Mouse (Mus musculus) right cerebral cortex, adult 2 months (tissue): ENCODE data around the gene Slc45a3.

Source experiments
- DNase-seq, 2 experiments: peaks; one replicate each; pipeline ENCODE4 v3.0.0; 2021 to 2022; ENCODE audit warnings: low spot score in 2 of 2

The Slc45a3 gene

GRCm38 (mm10) chr1:131962606-131963084 lies at the start of gene Slc45a3:
Gene Slc45a3, plus strand, starts transcription at chr1:131962967.
- no peak for DNase-seq

GRCm38 (mm10) chr1:131917634-131918033 lies 45.1 kb upstream of the Slc45a3 start:
- DNase-seq, result no peak

- DNase-seq, result no peak
Observed at GRCm38 (mm10) chr1:131919052-131919451, 43.7 kb upstream of the Slc45a3 start.

- DNase-seq, result no peak
Observed at GRCm38 (mm10) chr1:131922100-131922499, 40.7 kb upstream of the Slc45a3 start.

- no peak for DNase-seq
Observed at GRCm38 (mm10) chr1:131933471-131933870, 29.3 kb upstream of the Slc45a3 start.

GRCm38 (mm10) chr1:131937659-131938305 lies 25.0 kb upstream of the Slc45a3 start:
- DNase-seq, result peak; percentile 82 to 83

- no peak for DNase-seq
Observed at GRCm38 (mm10) chr1:131938811-131939210, 24.0 kb upstream of the Slc45a3 start.

- DNase-seq, result no peak
Observed at GRCm38 (mm10) chr1:131940711-131941244, 22.0 kb upstream of the Slc45a3 start.

GRCm38 (mm10) chr1:131941501-131941900 lies 21.3 kb upstream of the Slc45a3 start:
- DNase-seq, result no peak

GRCm38 (mm10) chr1:131942621-131943590 lies 19.9 kb upstream of the Slc45a3 start:
- DNase-seq, result no peak

GRCm38 (mm10) chr1:131945674-131946440 lies 16.9 kb upstream of the Slc45a3 start:
- no peak for DNase-seq

- no peak for DNase-seq
Observed at GRCm38 (mm10) chr1:131946462-131947215, 16.1 kb upstream of the Slc45a3 start.

GRCm38 (mm10) chr1:131947997-131948525 lies 14.7 kb upstream of the Slc45a3 start:
- no peak for DNase-seq

GRCm38 (mm10) chr1:131954242-131954865 lies 8.4 kb upstream of the Slc45a3 start:
- no peak for DNase-seq

GRCm38 (mm10) chr1:131955131-131955757 lies 7.5 kb upstream of the Slc45a3 start:
- DNase-seq, result no peak

GRCm38 (mm10) chr1:131957416-131957815 lies 5.4 kb upstream of the Slc45a3 start:
- DNase-seq, result no peak

GRCm38 (mm10) chr1:131961004-131961403 lies 1.8 kb upstream of the Slc45a3 start:
- no peak for DNase-seq

- no peak for DNase-seq
Observed at GRCm38 (mm10) chr1:131963085-131963951, 551 bp downstream of the Slc45a3 start.

GRCm38 (mm10) chr1:131964100-131964499 lies 1.3 kb downstream of the Slc45a3 start:
- no peak for DNase-seq
